Mouse (Mus musculus) MEL (cell line): Measurements from ENCODE around the gene Tax1bp1. TPM values are rescaled to one million over a fixed set of nuclear protein-coding genes. Genes with fewer than 3 reads are reported as not detected.

ENCODE experiments used
- DNase-seq: peaks from one replicate; pipeline ENCODE4 v3.0.0; 2011; ENCODE audit warnings: low read depth, low spot score
- H3K27ac ChIP-seq: 2 replicates; pipeline ENCODE4 v1.5.1; 2012; ENCODE audit warnings: low read depth, mild to moderate bottlenecking, control low read depth, low read length, moderate library complexity; ENCODE audit not compliant: control insufficient read depth
- H3K27me3 ChIP-seq, 2 experiments: fragments of 150-350 bp in 1 of 2; sonication (generic) in 1 of 2; 2 replicates each; pipeline ENCODE4 v1.6.1; 2012; ENCODE audit warnings: low read length in 2 of 2, mild to moderate bottlenecking in 2 of 2, improper control_type of control experiment in 1 of 2, moderate library complexity in 1 of 2; ENCODE audit not compliant: insufficient read depth in 2 of 2, control insufficient read depth in 1 of 2
- H3K36me3 ChIP-seq, 2 experiments: 2 replicates each; pipeline ENCODE4 v1.6.1; 2012 to 2014; ENCODE audit warnings: low read length in 2 of 2, improper control_type of control experiment in 1 of 2, inconsistent platforms in 1 of 2, mild to moderate bottlenecking in 1 of 2; ENCODE audit not compliant: insufficient read depth in 2 of 2, control insufficient read depth in 1 of 2
- H3K4me1 ChIP-seq, 2 experiments: fragments of 150-350 bp in 1 of 2; sonication (generic) in 1 of 2; 2 replicates each; pipeline ENCODE4 v1.6.1; 2012; ENCODE audit warnings: low read length in 2 of 2, improper control_type of control experiment in 1 of 2, mild to moderate bottlenecking in 1 of 2; ENCODE audit not compliant: insufficient read depth in 2 of 2, control insufficient read depth in 1 of 2
- H3K4me3 ChIP-seq, 2 experiments: fragments of 150-350 bp in 1 of 2; sonication (generic) in 1 of 2; 2 replicates each; pipeline ENCODE4 v1.5.1; 2012; ENCODE audit warnings: low read depth in 2 of 2, low read length in 2 of 2, mild to moderate bottlenecking in 2 of 2, moderate library complexity in 2 of 2, control low read depth in 1 of 2, improper control_type of control experiment in 1 of 2; ENCODE audit not compliant: control insufficient read depth in 1 of 2, insufficient read depth in 1 of 2
- H3K79me2 ChIP-seq: 2 replicates; pipeline ENCODE4 v1.6.1; 2012; ENCODE audit warnings: mild to moderate bottlenecking, low read length, moderate library complexity; ENCODE audit not compliant: control insufficient read depth, poor library complexity, insufficient read depth
- H3K9ac ChIP-seq: 2 replicates; pipeline ENCODE4 v1.6.1; 2012; ENCODE audit warnings: low read depth, mild to moderate bottlenecking, control low read depth, low read length, moderate library complexity; ENCODE audit not compliant: control insufficient read depth, poor library complexity, severe bottlenecking
- H3K9me3 ChIP-seq: fragments of 150-350 bp; sonication (generic); replicated peaks from 2 replicates; pipeline ENCODE4 v1.6.1; 2012; ENCODE audit warnings: mild to moderate bottlenecking, low read length, improper control_type of control experiment, moderate library complexity; ENCODE audit not compliant: insufficient read depth
- BHLHE40 ChIP-seq: IDR thresholded peaks from 2 replicates; pipeline ENCODE4 v1.6.1; 2012; ENCODE audit warnings: low read depth, mild to moderate bottlenecking, inconsistent platforms, low read length, improper control_type of control experiment, borderline replicate concordance
- E2F4 ChIP-seq: IDR thresholded peaks from 2 replicates; pipeline ENCODE4 v1.6.1; 2011; ENCODE audit warnings: low read depth, low read length, improper control_type of control experiment, borderline replicate concordance
- ELF1 ChIP-seq: IDR thresholded peaks from 2 replicates; pipeline ENCODE4 v1.6.1; 2014; ENCODE audit warnings: low read depth, mild to moderate bottlenecking, inconsistent platforms, low read length, improper control_type of control experiment, moderate library complexity
- ETS1 ChIP-seq: IDR thresholded peaks from 2 replicates; pipeline ENCODE4 v1.6.1; 2012; ENCODE audit warnings: low read depth, mild to moderate bottlenecking, inconsistent platforms, low read length, improper control_type of control experiment, moderate library complexity
- GABPA ChIP-seq: IDR thresholded peaks from 2 replicates; pipeline ENCODE4 v1.6.1; 2012; ENCODE audit warnings: low read depth, mild to moderate bottlenecking, inconsistent platforms, low read length, improper control_type of control experiment, moderate library complexity
- JUND ChIP-seq: IDR thresholded peaks from 2 replicates; pipeline ENCODE4 v1.6.1; 2011; ENCODE audit warnings: low read depth, mild to moderate bottlenecking, improper control_type of control experiment, low read length
- KAT2A ChIP-seq: conservative IDR thresholded peaks from 2 replicates; pipeline ENCODE4 v1.6.1; 2012; ENCODE audit warnings: low read depth, low read length, improper control_type of control experiment, inconsistent platforms
- MAFK ChIP-seq: IDR thresholded peaks from 2 replicates; pipeline ENCODE4 v1.6.1; 2011; ENCODE audit warnings: low read depth, mild to moderate bottlenecking, low read length, improper control_type of control experiment, borderline replicate concordance
- MAX ChIP-seq: IDR thresholded peaks from 2 replicates; pipeline ENCODE4 v1.6.1; 2011; ENCODE audit warnings: low read length, improper control_type of control experiment
- MEF2A ChIP-seq: IDR thresholded peaks from 2 replicates; pipeline ENCODE4 v1.6.1; 2014; ENCODE audit warnings: low read depth, mild to moderate bottlenecking, inconsistent platforms, low read length, improper control_type of control experiment; ENCODE audit not compliant: poor library complexity, insufficient replicate concordance, severe bottlenecking; ENCODE audit errors: extremely low read depth
- MXI1 ChIP-seq: IDR thresholded peaks from 2 replicates; pipeline ENCODE4 v1.6.1; 2011; ENCODE audit warnings: mild to moderate bottlenecking, low read depth, low read length, improper control_type of control experiment
- MYB ChIP-seq: IDR thresholded peaks from 2 replicates; pipeline ENCODE4 v1.6.1; 2011; ENCODE audit warnings: mild to moderate bottlenecking, low read depth, low read length, improper control_type of control experiment
- POLR2A ChIP-seq, 2 experiments: IDR thresholded peaks; 2 replicates each; pipeline ENCODE4 v1.6.1; 2011 to 2012; ENCODE audit warnings: low read length in 2 of 2, mild to moderate bottlenecking in 2 of 2, control low read depth in 1 of 2, improper control_type of control experiment in 1 of 2, low read depth in 1 of 2, moderate library complexity in 1 of 2; ENCODE audit not compliant: control insufficient read depth in 1 of 2, insufficient read depth in 1 of 2, poor library complexity in 1 of 2
- POLR2AphosphoS2 ChIP-seq: IDR thresholded peaks from 2 replicates; pipeline ENCODE4 v1.6.1; 2011; ENCODE audit warnings: low read length, improper control_type of control experiment
- POLR2AphosphoS5 ChIP-seq: IDR thresholded peaks from 2 replicates; pipeline ENCODE4 v1.6.1; 2012; ENCODE audit warnings: low read depth, borderline replicate concordance, mild to moderate bottlenecking, inconsistent platforms, low read length, moderate library complexity, mixed read lengths
- RAD21 ChIP-seq: IDR thresholded peaks from 2 replicates; pipeline ENCODE4 v1.6.1; 2011; ENCODE audit warnings: mild to moderate bottlenecking, low read depth, low read length, improper control_type of control experiment
- SIN3A ChIP-seq: IDR thresholded peaks from 2 replicates; pipeline ENCODE4 v1.6.1; 2012; ENCODE audit warnings: low read length, improper control_type of control experiment, inconsistent platforms
- SMC3 ChIP-seq: IDR thresholded peaks from 2 replicates; pipeline ENCODE4 v1.6.1; 2011; ENCODE audit warnings: low read depth, low read length, improper control_type of control experiment
- TBP ChIP-seq: IDR thresholded peaks from 2 replicates; pipeline ENCODE4 v1.8.0; 2011; ENCODE audit warnings: low read depth, low read length, improper control_type of control experiment
- TCF12 ChIP-seq: IDR thresholded peaks from 2 replicates; pipeline ENCODE4 v1.6.1; 2014; ENCODE audit warnings: low read depth, mild to moderate bottlenecking, inconsistent platforms, low read length, improper control_type of control experiment, moderate library complexity
- UBTF ChIP-seq: IDR thresholded peaks from 2 replicates; pipeline ENCODE4 v1.6.1; 2012; ENCODE audit warnings: low read depth, mild to moderate bottlenecking, inconsistent platforms, low read length, improper control_type of control experiment, moderate library complexity, borderline replicate concordance; ENCODE audit not compliant: insufficient read depth
- USF1 ChIP-seq: IDR thresholded peaks from 2 replicates; pipeline ENCODE4 v1.6.1; 2014; ENCODE audit warnings: low read depth, mild to moderate bottlenecking, inconsistent platforms, low read length, improper control_type of control experiment, moderate library complexity
- ZMIZ1 ChIP-seq: IDR thresholded peaks from 2 replicates; pipeline ENCODE4 v1.6.1; 2012; ENCODE audit warnings: low read depth, mild to moderate bottlenecking, inconsistent platforms, low read length, improper control_type of control experiment, moderate library complexity
- polyA plus RNA-seq, 2 experiments: library from polyadenylated mRNA; stranded (reverse) in 1 of 2; unstranded in 1 of 2; fragments of >175 nt in 1 of 2; fragments of >200 nt in 1 of 2; gene quantifications; 2 replicates each; pipeline versions ENCODE4 v1.2.1 to v1.2.4; 2012; ENCODE audit warnings: low replicate concordance in 2 of 2, low read depth in 1 of 2; ENCODE audit not compliant: insufficient read length in 2 of 2, insufficient read depth in 1 of 2, missing spikeins in 1 of 2
- total RNA-seq: library from RNA; depleted of rRNA; stranded (reverse); fragments of 300-350 nt; gene quantifications from 2 replicates; pipeline ENCODE4 v1.2.3, GENCODE M21; 2012

Gene Tax1bp1
- total and polyA plus RNA-seq, 3 experiments = 39.8 to 45.6 TPM; not detected in 1

DNA sequence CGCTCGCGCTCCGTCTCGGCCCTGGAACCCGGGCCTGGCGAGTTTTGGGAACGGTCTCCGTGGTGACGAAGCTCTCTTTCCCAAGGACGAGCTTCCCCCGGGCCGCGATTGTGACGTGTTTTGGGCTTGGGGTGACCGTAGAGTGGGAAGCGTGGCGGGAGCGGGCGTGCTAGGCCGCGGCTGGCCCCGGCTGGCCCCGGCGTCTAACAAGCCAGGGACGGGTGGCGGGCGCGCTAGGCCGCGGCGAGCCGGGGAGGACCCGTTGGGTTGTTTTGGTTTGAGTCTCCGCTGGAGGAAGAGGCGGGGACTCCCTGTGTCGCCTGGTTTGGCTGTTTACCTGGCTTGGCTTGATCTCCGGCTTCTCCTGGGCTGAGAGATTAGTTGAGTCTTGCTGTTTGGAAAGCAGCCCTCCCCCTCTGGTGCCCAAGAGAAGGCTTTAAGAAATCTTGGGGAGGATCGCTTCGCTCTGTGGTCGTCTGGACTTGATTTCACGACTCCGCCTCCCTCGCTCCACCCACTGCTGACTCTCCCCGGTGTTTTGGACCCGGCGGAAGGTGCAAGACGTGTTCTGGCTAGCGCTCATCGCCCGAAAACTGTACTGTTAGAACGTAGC, 474 bp downstream of the Tax1bp1 start:
- peaks cover 0 to 2% of the 10 kb centered on the region in 2 experiments; a peak in 1 of 4 replicates for H3K4me1 ChIP-seq
- peak; percentile 89 for DNase-seq
- no peaks in the 10 kb centered on the region for H3K9me3 ChIP-seq

DNA sequence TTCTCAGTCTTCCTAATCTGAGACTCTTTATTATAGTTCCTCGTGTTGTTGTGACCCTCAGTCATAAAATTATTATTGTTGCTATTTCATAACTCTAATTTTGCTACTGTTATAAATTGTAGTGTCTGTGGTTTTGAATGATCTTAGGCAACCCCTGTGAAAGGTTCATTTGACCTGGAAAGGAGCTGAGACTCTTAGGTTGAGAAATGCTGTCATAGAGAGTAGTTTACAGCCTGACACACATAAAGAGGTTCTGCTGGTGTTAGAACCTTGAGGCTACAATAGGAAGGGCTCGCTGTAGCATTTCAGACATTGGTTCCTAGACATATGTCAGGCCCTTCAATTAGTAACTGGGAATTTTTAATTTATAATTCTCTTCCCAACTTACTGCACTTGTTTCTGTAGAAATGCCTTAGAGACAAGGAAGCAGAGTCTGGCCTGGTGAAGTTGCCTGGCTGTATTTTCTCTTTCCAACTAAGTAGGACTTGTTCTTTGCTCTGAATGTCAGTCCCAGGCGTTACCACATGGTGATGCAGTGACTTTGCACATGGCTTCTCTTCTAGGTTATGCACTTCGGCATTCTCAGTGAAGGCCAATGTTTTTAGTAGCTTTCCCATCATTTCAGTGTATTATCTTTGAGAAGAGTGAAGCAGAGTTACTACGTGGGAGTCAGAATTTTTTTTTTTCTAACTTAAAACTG, 4.1 kb downstream of the Tax1bp1 start:
- H3K9ac ChIP-seq = no peak overlapping the region
- no peak overlapping the region for H3K4me3 ChIP-seq
- no peaks in the 10 kb centered on the region; a peak in 1 of 4 replicates for H3K4me1 ChIP-seq
- no peak for TF ChIP-seq JUND
- no peak for TF ChIP-seq UBTF
- no peak for TF ChIP-seq POLR2AphosphoS2
- no peak for TF ChIP-seq POLR2A (IDR thresholded peaks at IDR 0.05; ENCODE audit: control insufficient read depth in 1 of 2, insufficient read depth in 1 of 2, low read depth in 1 of 2, low read length in 2 of 2, poor library complexity in 1 of 2)
- TF ChIP-seq TBP = no peak
- peaks cover 43% of the 10 kb centered on the region for H3K79me2 ChIP-seq
- no peaks in the 10 kb centered on the region for H3K27me3 ChIP-seq
- H3K27ac ChIP-seq = no peak overlapping the region
- peaks cover 7% of the 10 kb centered on the region in 2 experiments for H3K36me3 ChIP-seq
- no peaks in the 10 kb centered on the region for H3K9me3 ChIP-seq
- DNase-seq = no peak

More for the DNA sequence above, 474 bp downstream of the Tax1bp1 start:
- H3K4me3 ChIP-seq = peak overlapping the region; percentile 92 to 98
- peak overlapping the region; percentile 64 for H3K27ac ChIP-seq
- peaks cover 0 to 11% of the 10 kb centered on the region in 2 experiments; a peak in 2 of 4 replicates for H3K36me3 ChIP-seq
- H3K9ac ChIP-seq = peak overlapping the region; percentile 90
- no peaks in the 10 kb centered on the region for H3K27me3 ChIP-seq
- TF ChIP-seq POLR2AphosphoS5 = no peak
- TF ChIP-seq MAFK = no peak
- 0 out of 2 replicates have a peak, but pooled peaks have one; percentile 11 for TF ChIP-seq TCF12
- no peak; the same call in 1 of the 2 replicates for TF ChIP-seq POLR2AphosphoS2
- no peak for TF ChIP-seq MYB
- TF ChIP-seq GABPA = no peak
- no peak for TF ChIP-seq BHLHE40
- TF ChIP-seq ETS1 = no peak
- TF ChIP-seq MAX = peak; percentile 20; the same call in 1 of the 2 replicates
- TF ChIP-seq SIN3A = 0 out of 2 replicates have a peak, but pooled peaks have one; percentile 20
- 0 out of 2 replicates have a peak, but pooled peaks have one; percentile 21 for TF ChIP-seq ZMIZ1
- TF ChIP-seq MEF2A = peak; percentile 7; the same call in 1 of the 2 replicates
- no peak for TF ChIP-seq POLR2A (IDR thresholded peaks at IDR 0.05; ENCODE audit: control insufficient read depth in 1 of 2, insufficient read depth in 1 of 2, low read depth in 1 of 2, low read length in 2 of 2, poor library complexity in 1 of 2)
- TF ChIP-seq JUND = no peak
- no peak for TF ChIP-seq USF1
- TF ChIP-seq RAD21 = no peak
- peak; percentile 45 for TF ChIP-seq MXI1
- no peak for TF ChIP-seq E2F4
- no peak for TF ChIP-seq SMC3
- TF ChIP-seq TBP = no peak
- no peak for TF ChIP-seq ELF1
- TF ChIP-seq KAT2A = no peak
- peaks cover 39% of the 10 kb centered on the region for H3K79me2 ChIP-seq
